Mouse (Mus musculus) heart, embryonic 15.5 days (tissue): ENCODE results near the gene Fli1. TPM values are rescaled to one million over a fixed set of nuclear protein-coding genes. Genes with fewer than 3 reads are reported as not detected.

Experiments used
- ATAC-seq: fragments of 200-750 bp; cut with Nextera tagmentation; replicated peaks from 2 replicates; pipeline ENCODE4 v1.8.0; 2017; ENCODE audit warnings: low read depth, moderate TSS enrichment; ENCODE audit not compliant: insufficient number of reproducible peaks, insufficient read depth, low FRiP score
- H3K27ac ChIP-seq: fragments of 300-500 bp; sonication (generic); 2 replicates; pipeline ENCODE4 v1.5.1; 2015; ENCODE audit warnings: mild to moderate bottlenecking, inconsistent platforms
- H3K27me3 ChIP-seq: fragments of 300-500 bp; sonication (generic); 2 replicates; pipeline ENCODE4 v1.6.1; 2015; ENCODE audit warnings: inconsistent platforms
- H3K36me3 ChIP-seq: fragments of 300-500 bp; sonication (generic); 2 replicates; pipeline ENCODE4 v1.6.1; 2015; ENCODE audit warnings: mild to moderate bottlenecking, inconsistent platforms
- H3K4me1 ChIP-seq: fragments of 300-500 bp; sonication (generic); replicated peaks from 2 replicates; pipeline ENCODE4 v1.6.1; 2015; ENCODE audit warnings: inconsistent platforms
- H3K4me2 ChIP-seq: fragments of 300-500 bp; sonication (generic); 2 replicates; pipeline ENCODE4 v1.6.1; 2015; ENCODE audit warnings: inconsistent platforms, mild to moderate bottlenecking, moderate library complexity
- H3K4me3 ChIP-seq: fragments of 300-500 bp; sonication (generic); 2 replicates; pipeline ENCODE4 v1.5.1; 2015; ENCODE audit warnings: mild to moderate bottlenecking, inconsistent platforms
- H3K9ac ChIP-seq: fragments of 300-500 bp; sonication (generic); 2 replicates; pipeline ENCODE4 v1.6.1; 2015; ENCODE audit warnings: mild to moderate bottlenecking, inconsistent platforms
- H3K9me3 ChIP-seq: fragments of 300-500 bp; sonication (generic); replicated peaks from 2 replicates; pipeline ENCODE4 v1.6.1; 2016; ENCODE audit warnings: inconsistent platforms
- WGBS: fragments of 180-500 bp; shearing (Covaris S2); methylation state at CpG from one replicate; pipeline ENCODE4 v1.1.7; 2015; ENCODE audit warnings: mixed read lengths; 5-methylcytosine and 5-hydroxymethylcytosine counted together
- polyA plus RNA-seq: library from polyadenylated mRNA; unstranded; fragments of >200 nt; fragmentation: Nextera tagmentation; extraction: Ambion mirVana; gene quantifications from 2 replicates; pipeline ENCODE4 v1.2.1, GENCODE M21; 2015

The Fli1 gene
- polyA plus RNA-seq, 1 experiment from 2014 or later = 21.8 TPM

DNA sequence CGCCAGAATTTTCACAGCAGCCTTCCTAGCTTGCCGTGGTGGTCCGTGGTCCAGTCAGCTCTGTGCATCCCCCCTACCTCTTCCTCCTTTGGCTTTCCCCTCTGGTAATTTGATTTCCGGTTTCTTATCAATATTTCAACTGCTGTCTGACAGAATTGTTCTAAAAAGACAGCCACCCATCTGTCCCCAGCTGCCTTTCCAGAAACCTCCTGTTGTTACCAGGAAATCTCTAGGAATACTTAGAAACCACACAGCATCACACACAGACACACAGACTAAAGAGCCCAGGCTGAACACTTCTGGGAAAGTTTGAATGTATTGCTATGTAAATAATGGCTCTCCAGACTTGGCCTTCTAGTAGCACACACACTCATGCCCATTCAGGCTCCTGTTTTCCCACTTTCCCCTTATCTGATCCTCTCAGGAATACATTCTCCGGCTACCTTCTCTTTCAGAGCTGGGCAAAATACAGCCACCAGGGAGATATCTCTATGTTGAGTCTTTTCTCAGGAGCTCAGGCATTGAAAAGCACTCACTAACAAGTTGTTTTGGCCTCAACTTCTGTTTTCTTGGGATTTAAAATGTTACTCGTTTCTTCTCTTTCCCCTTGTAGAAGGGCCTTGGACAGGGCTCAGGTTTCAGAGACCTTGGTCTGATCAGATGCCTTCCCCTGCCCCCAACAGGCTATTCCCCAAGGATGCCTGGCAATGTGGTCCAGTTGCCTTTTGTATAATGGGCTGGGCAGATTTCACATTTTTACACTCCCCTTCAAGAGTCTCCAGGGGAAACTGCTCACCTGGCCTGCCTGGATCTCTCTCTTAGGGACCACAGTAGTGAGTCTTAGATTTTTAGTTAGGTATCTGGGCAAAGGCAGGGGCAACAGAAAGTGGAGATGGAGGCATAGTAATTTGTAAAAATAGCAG lies 7.1 kb upstream of the Fli1 start:
- H3K9ac ChIP-seq = no peak overlapping the region
- peaks cover 31% of the 10 kb centered on the region for H3K4me1 ChIP-seq
- ATAC-seq = no peak
- H3K27me3 ChIP-seq = peaks cover 39% of the 10 kb centered on the region
- no peaks in the 10 kb centered on the region for H3K9me3 ChIP-seq
- H3K4me2 ChIP-seq = no peak overlapping the region
- H3K27ac ChIP-seq = no peak overlapping the region
- no peak overlapping the region for H3K4me3 ChIP-seq
- WGBS = 19% methylated on average over 6 of the region's 6 CpGs
- no peaks in the 10 kb centered on the region for H3K36me3 ChIP-seq

DNA sequence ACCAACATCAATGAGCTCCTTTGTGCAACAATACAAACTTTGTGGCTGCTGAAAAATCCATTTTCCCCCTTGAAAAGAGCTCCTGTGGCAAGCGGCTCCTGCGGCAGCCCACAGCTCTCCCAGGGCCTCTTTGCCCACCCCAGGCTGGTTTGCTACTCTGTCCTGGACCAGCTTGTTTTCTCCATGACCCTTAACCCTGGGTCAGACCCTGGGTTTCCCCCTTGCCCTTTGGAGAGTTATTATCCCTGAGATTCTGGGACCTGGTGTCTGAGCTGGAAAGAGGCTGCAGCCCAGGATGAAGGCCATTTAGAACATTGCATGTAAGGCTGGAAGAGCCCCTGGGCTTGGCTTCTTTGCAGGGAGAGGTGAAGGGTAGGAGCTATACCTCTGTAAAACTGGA lies 4.1 kb upstream of the Fli1 start:
- 76% methylated on average over 2 of the region's 2 CpGs for WGBS
- H3K27me3 ChIP-seq = peaks cover 60% of the 10 kb centered on the region

DNA sequence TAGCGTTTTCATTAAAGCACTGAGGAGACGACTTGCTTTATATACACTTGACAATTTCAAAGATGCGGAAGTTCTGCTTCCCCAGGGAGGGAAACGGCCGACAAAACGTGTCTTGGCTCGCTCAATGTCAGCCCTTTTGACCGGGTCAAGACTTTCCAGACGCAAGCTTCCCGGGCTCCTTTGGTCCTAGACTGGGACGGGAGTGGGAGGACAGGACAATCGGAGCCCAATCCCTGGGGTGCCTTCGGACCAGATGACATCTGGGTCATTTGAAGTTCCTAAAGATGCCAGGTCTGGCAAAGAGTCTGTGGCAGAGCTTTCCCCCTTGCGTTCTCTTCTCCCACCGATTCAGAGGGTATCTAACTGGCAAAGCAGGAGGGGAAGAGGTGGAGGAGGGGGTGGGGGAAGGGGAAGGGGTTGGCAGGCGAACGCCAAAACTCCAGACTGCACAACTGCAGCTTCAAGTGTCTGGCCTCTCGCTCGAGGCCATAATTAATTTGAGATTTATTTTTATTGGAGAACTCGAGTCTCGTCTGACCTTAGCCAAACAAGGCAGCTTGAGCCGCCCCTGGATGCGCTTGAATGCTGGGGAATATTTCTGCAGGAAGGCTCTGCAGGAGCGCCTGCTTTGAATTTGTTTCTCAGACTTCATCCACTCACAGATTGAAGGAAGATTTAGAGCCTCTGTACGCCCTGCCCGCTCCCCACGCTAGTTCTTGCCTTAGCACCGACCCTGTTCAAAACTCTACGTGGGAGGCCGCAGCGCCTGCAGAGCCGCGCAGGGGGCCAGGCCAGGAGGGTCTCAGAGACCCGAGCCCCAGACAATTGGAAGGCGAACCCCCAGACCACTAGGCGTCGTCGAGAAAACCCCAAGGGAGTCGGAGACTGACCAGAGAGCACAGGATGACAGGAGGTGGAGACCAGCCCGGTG lies 2.3 kb upstream of the Fli1 start:
- no peaks in the 10 kb centered on the region for H3K9me3 ChIP-seq
- ATAC-seq = no peak
- H3K27ac ChIP-seq = peak overlapping the region; percentile 88
- H3K4me1 ChIP-seq = peaks cover 50% of the 10 kb centered on the region
- no peaks in the 10 kb centered on the region for H3K36me3 ChIP-seq
- H3K27me3 ChIP-seq = peaks cover 62% of the 10 kb centered on the region
- peak overlapping the region; percentile 14 for H3K4me3 ChIP-seq
- H3K4me2 ChIP-seq = peak overlapping the region; percentile 42
- no peak overlapping the region for H3K9ac ChIP-seq
- 7% methylated on average over 40 of the region's 40 CpGs for WGBS

More for the DNA sequence above, 4.1 kb upstream of the Fli1 start:
- Histone ChIP-seq H3K9me3 (no peaks in the 10 kb centered on the region), H3K27ac (no peak overlapping the region), H3K9ac (no peak overlapping the region), H3K4me1 (peaks cover 54% of the 10 kb centered on the region), H3K4me3 (no peak overlapping the region), H3K4me2 (no peak overlapping the region), H3K36me3 (no peaks in the 10 kb centered on the region)
- ATAC-seq = no peak

DNA sequence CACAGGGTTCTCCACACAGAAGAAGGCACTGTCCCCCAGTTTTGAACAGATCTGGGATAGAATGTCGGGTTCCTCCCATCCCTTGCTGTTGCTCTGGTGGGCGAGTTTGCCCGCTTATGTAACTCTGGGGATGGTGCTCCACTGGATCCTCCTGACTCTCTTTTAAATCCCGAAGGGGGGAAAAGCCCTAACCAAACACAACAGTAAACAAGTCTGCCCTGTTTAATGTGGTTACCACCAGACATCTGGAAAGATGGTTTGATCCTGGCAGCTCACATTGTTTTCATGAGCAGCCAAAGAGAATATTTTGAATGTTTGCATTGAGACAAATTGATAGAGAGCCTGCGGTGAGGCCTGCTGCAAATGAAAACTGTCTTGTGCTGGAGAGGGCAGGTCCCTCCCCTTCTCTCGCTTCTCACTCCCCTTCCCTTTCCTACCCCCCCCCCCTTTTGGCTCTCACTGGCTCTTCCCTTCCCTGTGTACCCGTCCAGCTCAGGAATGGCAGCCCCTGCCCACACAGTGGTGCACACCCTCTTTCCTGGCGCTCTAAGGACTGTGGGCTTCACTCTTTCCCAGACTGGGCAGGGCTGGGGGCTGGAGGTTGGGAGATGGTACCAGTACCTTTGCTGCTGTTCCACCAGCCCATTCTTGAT lies 1.4 kb upstream of the Fli1 start:
- no peaks in the 10 kb centered on the region for H3K9me3 ChIP-seq
- ATAC-seq = no peak
- H3K27me3 ChIP-seq = peaks cover 67% of the 10 kb centered on the region
- no peak overlapping the region for H3K9ac ChIP-seq
- 24% methylated on average over 8 of the region's 8 CpGs for WGBS
- peak overlapping the region; percentile 88 for H3K27ac ChIP-seq
- H3K36me3 ChIP-seq = no peaks in the 10 kb centered on the region
- peak overlapping the region; percentile 97 for H3K4me2 ChIP-seq
- peaks cover 42% of the 10 kb centered on the region for H3K4me1 ChIP-seq
- peak overlapping the region; percentile 81; the same call in 1 of the 2 replicates for H3K4me3 ChIP-seq

DNA sequence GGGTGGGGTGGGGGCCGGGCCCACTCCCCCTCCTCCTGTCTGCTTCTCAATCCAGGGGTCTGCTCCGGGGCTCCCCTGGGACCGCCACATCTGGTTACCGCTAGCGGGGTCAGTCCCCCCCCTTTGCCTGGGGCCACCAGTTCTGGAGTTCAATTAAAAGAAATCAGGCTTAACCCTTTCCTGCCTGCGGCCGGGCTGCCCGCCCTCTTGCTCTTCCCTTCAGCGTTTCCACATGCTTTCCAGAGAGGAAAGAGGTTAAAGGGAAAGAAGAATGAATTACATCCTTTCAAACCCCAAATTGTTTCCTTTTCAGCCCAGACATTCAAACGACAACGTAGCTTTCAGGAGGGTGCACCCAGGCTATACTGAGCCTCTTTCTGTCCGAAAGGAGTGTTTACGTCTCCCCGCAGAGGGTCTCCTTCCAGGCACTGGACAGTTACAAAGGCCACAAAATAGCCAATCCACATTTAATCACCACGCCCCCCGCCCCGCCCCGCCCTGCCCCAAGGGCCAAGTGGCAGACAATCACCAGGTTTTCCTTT lies 450 bp upstream of the Fli1 start:
- no peaks in the 10 kb centered on the region for H3K9me3 ChIP-seq
- H3K27me3 ChIP-seq = peaks cover 62% of the 10 kb centered on the region
- H3K36me3 ChIP-seq = no peaks in the 10 kb centered on the region
- H3K4me1 ChIP-seq = peaks cover 39% of the 10 kb centered on the region
- 3% methylated on average over 18 of the region's 18 CpGs for WGBS
- ATAC-seq = no peak
- H3K27ac ChIP-seq = peak overlapping the region; percentile 88
- H3K4me3 ChIP-seq = peak overlapping the region; percentile 81
- peak overlapping the region; percentile 97 for H3K4me2 ChIP-seq
- peak overlapping the region; percentile 62 for H3K9ac ChIP-seq

DNA sequence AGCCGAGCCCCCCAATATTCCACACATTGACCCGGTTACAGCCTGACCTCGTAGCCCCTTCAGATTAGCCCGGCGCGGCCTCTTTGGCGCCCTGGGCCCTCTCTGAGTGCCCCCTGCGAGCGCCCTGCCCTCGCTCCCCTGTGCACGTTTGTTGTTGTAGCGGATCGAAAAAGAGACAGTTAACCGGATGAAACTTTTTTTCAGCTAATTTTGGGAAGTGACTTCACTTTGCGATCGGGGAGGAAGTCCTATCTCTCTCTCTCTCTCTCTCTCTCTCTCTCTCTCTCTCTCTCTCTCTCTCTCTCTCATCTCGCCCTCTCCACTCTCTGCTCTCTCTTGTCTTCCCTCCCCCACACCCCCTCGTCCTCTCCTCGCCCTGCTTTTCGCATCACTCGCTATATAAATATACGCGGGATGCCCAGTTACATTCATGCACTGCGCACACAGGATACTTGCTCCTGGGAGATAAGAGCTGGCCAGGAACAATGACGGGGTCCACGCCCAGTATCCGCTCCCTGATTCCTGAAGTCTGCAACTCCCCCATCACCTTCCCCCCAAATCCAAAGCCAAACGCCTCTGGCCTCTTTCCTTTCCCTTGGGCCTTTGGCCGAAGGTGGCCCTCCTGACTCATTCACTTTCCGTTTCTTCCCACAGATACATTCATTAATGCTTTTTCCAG lies 1.3 kb downstream of the Fli1 start:
- peak; percentile 50 for ATAC-seq
- Histone ChIP-seq H3K9me3 (no peaks in the 10 kb centered on the region), H3K27me3 (peaks cover 45% of the 10 kb centered on the region), H3K4me3 (peak overlapping the region; percentile 81), H3K9ac (peak overlapping the region; percentile 88), H3K36me3 (no peaks in the 10 kb centered on the region), H3K4me1 (peaks cover 41% of the 10 kb centered on the region), H3K27ac (peak overlapping the region; percentile 88), H3K4me2 (peak overlapping the region; percentile 97)
- under 1% methylated on average over 30 of the region's 30 CpGs for WGBS

DNA sequence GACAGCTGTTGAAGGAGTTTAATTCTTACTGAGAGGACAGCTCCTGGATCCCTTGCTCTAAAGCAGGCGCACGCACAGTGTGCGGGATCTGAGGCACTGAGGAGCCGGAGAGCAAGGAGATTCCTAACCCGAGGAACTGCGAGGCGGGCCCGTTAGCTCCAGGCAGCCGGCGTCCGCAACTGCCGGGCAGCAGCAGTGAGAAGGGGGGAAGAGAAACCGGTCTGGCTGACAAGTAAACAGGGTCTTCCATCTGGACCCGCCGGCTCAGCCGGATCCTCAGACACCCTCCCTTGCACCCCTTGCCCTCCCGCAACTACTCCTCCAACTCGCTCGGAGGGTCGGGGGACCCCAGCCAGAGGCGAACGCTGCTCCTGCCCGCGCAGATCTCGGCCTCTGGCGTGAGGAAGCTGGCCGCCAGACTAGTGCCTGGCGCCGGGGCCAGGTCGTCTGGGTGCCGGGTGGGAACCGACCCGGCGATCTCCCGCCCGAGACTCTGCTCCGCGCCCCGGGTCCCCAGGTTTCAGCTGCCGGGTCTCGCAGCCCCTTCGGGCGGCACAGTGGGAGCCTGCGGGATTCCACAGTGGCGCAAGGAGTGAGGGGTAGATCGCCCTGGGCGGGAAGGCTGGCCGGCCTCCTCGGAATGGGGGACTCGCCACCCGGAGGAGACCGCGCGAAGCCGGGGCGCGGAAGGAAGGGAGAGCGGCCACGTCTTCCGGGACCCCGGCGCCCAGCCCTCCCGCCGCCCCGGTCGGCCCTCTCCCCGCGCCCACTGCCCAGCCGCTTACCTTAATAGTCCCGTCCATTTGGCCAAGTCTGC lies 2.0 kb downstream of the Fli1 start:
- under 1% methylated on average over 57 of the region's 70 CpGs for WGBS
- ATAC-seq = 0 out of 2 replicates have a peak, but pooled peaks have one; percentile 7
- peaks cover 39% of the 10 kb centered on the region for H3K4me1 ChIP-seq
- H3K4me3 ChIP-seq = peak overlapping the region; percentile 81
- no peaks in the 10 kb centered on the region for H3K36me3 ChIP-seq
- H3K9ac ChIP-seq = peak overlapping the region; percentile 88
- no peaks in the 10 kb centered on the region for H3K9me3 ChIP-seq
- peak overlapping the region; percentile 97 for H3K4me2 ChIP-seq
- H3K27me3 ChIP-seq = peaks cover 38% of the 10 kb centered on the region
- peak overlapping the region; percentile 88 for H3K27ac ChIP-seq

DNA sequence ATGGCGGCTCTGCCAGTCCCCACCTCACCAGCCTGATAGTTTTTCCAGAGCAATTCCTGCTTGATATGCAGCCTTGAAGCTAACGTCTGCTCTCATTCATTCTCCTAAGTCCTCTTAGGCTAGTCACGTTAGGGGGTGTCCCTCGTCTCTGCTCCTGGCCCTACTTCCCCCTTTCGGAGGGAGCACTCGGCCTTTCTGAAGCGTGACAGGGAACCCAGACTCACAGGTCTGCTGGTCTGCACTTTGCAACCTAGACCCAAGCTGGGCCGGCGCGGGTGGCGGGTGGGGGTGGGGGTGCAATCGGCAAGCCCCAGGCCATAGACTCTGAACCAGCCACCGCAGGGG lies 2.6 kb downstream of the Fli1 start:
- no peaks in the 10 kb centered on the region for H3K9me3 ChIP-seq
- 4% methylated on average over 13 of the region's 13 CpGs for WGBS
- H3K36me3 ChIP-seq = no peaks in the 10 kb centered on the region
- peak overlapping the region; percentile 97 for H3K4me2 ChIP-seq
- H3K27ac ChIP-seq = peak overlapping the region; percentile 88
- no peak for ATAC-seq
- peak overlapping the region; percentile 81 for H3K4me3 ChIP-seq
- peaks cover 32% of the 10 kb centered on the region for H3K27me3 ChIP-seq
- peak overlapping the region; percentile 88 for H3K9ac ChIP-seq
- H3K4me1 ChIP-seq = peaks cover 33% of the 10 kb centered on the region

DNA sequence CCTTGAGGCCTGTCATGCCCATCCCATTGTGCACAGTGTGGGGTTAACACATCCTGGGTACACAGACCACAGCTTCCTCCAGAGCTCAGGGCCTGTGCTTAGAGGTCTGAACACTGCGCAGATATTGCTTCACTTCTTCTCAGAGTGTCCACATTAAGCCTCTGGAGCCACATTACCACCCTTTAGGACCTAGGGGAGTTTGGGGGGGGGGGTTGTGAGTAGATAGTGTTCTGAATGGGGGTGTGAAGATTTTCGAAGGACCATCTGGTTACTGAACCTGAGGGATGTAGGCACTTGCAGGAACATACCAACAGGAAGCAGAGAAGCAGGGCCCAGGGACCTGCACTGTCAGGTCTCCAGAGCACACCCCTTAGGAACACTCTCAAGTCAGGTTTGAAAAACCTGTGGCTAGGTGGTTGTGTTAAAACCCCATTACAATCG lies 3.3 kb downstream of the Fli1 start:
- 44% methylated on average over 3 of the region's 3 CpGs for WGBS
- Histone ChIP-seq H3K27ac (peak overlapping the region; percentile 29), H3K27me3 (peaks cover 28% of the 10 kb centered on the region), H3K4me3 (peak overlapping the region; percentile 81), H3K4me2 (peak overlapping the region; percentile 97), H3K9me3 (no peaks in the 10 kb centered on the region), H3K9ac (no peak overlapping the region; the same call in 1 of the 2 replicates), H3K4me1 (peaks cover 28% of the 10 kb centered on the region), H3K36me3 (no peaks in the 10 kb centered on the region)
- ATAC-seq = no peak

DNA sequence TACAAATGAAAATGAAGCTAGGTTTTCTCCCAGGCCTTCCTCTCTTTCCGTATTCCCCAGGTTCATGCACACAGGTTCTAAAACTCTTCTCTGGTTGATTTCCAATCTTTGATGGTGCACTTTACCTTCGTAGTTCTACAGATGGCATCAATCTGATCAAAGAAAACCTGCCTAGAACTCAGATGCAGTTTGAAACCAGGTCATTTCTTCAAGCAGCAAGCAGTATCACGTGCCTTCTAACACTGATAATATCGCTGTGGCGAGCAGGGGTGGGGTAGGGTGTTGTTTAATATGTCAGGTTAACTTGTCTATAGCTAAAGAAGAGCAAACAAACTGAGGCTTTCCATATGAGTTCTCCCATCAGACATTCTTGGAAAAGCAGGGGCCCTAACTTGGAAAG lies 4.5 kb downstream of the Fli1 start:
- WGBS = 67% methylated on average over 5 of the region's 5 CpGs
- H3K27ac ChIP-seq = no peak overlapping the region

More for the DNA sequence above, 4.5 kb downstream of the Fli1 start:
- Histone ChIP-seq H3K36me3 (no peaks in the 10 kb centered on the region), H3K4me3 (peak overlapping the region; percentile 81), H3K4me2 (peak overlapping the region; percentile 97), H3K9me3 (no peaks in the 10 kb centered on the region), H3K4me1 (peaks cover 19% of the 10 kb centered on the region), H3K27me3 (peaks cover 18% of the 10 kb centered on the region), H3K9ac (no peak overlapping the region)
- ATAC-seq = no peak
